ENCODE assay signal across 26 mouse cellular contexts in the genomic region with DNA sequence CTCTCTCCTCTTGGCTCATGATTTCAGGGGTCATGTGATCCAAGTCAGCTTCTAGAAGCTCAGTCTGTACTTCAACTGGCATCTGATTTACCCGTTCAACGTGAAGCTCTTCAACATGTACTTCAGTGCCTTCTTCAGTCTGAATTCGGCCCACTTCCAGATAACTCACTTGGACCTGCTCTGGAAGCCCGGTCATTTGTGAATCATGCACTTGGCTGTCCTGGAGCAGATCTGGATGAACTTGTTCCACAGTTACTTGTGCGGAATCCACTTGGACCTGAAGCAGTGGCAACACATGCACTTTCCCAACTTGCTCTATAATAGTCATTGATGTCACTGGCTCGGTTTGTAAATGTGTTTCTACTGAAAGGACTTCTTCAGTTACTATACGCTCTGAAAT. TPM values are rescaled to one million over a fixed set of nuclear protein-coding genes. Genes with fewer than 3 reads are reported as not detected.
DNase-seq lines count a peak whose midpoint lies in the region; ATAC-seq and TF ChIP-seq lines count a peak whose summit lies in the region.
"Had no signal": no experiment of that assay in that cellular context is flagged by ENCODE, and none has a peak within 500 bp of the region (broad histone marks: within the 10 kb centered on the region; RNA-seq: fewer than 3 reads in every experiment).

No protein-coding gene starts in this region.

- 90% methylated on average over 7 of the region's 7 CpGs for WGBS in heart, embryonic 10.5 days
- 65% methylated on average over 7 of the region's 7 CpGs for WGBS in lung, postnatal 0 days

- peak; percentile 66 for ATAC-seq in lung, postnatal 0 days
- ATAC-seq: activated CD4-positive, CD25-positive, alpha-beta regulatory T cell, adult 4 months; forebrain, embryonic 13.5 days; forebrain, postnatal 0 days; intestine, postnatal 0 days had no signal

- TF ChIP-seq EP300 in lung, postnatal 0 days (IDR thresholded peaks at IDR 0.05): no peak; the same call in 1 of the 2 replicates

- no peak for TF ChIP-seq CTCF in lung, postnatal 0 days (IDR thresholded peaks at IDR 0.05)

- DNase-seq in gastrocnemius, adult 18-20 months (ENCODE audit: low spot score): peak; percentile 33
- DNase-seq in gastrocnemius, adult 8-10 months (ENCODE audit: low spot score in 2 of 2): no peak
- DNase-seq in heart, adult 18-20 months: peak; percentile 18 to 42
- DNase-seq in heart, embryonic 10.5 days (ENCODE audit: low spot score): no peak
- peak; percentile 41 for DNase-seq in lung, postnatal 0 days (ENCODE audit: low spot score)
- no peak for DNase-seq in lung, postnatal 4 days
- DNase-seq: adrenal gland, adult 8-10 months; adrenal gland, postnatal 25 days; cerebellum, adult 11-12 months; cerebellum, adult 8-10 months; cerebellum, postnatal 10 days; cerebellum, postnatal 36 days; embryo, embryonic 11 days; forebrain, postnatal 0 days; gastrocnemius, postnatal 25 days; kidney, adult 2 months had no signal

- peaks cover 75% of the 10 kb centered on the region for H3K36me3 ChIP-seq in heart, embryonic 10.5 days
- H3K36me3 ChIP-seq in lung, postnatal 0 days (ENCODE audit: insufficient read depth, low read length): peaks cover 19% of the 10 kb centered on the region

- H3K27ac ChIP-seq in heart, embryonic 10.5 days: no peak overlapping the region
- H3K27ac ChIP-seq in lung, postnatal 0 days (ENCODE audit: low read length): no peak overlapping the region
- H3K27ac ChIP-seq: embryonic facial prominence, embryonic 10.5 days; embryonic facial prominence, embryonic 13.5 days; forebrain, embryonic 10.5 days; forebrain, embryonic 13.5 days; heart, embryonic 13.5 days; hindbrain, embryonic 12.5 days; hindbrain, embryonic 15.5 days had no signal

- H3K4me2 ChIP-seq in lung, postnatal 0 days (replicated peaks; ENCODE audit: low read depth, low read length): no peak overlapping the region
- H3K4me2 ChIP-seq: embryonic facial prominence, embryonic 13.5 days; forebrain, embryonic 13.5 days; heart, embryonic 13.5 days; hindbrain, embryonic 12.5 days; hindbrain, embryonic 15.5 days had no signal

- H3K27me3 ChIP-seq in heart, embryonic 10.5 days (ENCODE audit: insufficient read depth, poor library complexity, severe bottlenecking): no peaks in the 10 kb centered on the region
- H3K27me3 ChIP-seq in lung, postnatal 0 days (replicated peaks; ENCODE audit: insufficient read depth, low read length): no peaks in the 10 kb centered on the region
- H3K27me3 ChIP-seq: embryonic facial prominence, embryonic 13.5 days; forebrain, embryonic 13.5 days; heart, embryonic 13.5 days; hindbrain, embryonic 12.5 days; hindbrain, embryonic 15.5 days had no signal

- no peak overlapping the region for H3K9ac ChIP-seq in lung, postnatal 0 days (replicated peaks; ENCODE audit: low read depth)
- H3K9ac ChIP-seq: embryonic facial prominence, embryonic 13.5 days; forebrain, embryonic 13.5 days; forebrain, postnatal 0 days; heart, embryonic 13.5 days; hindbrain, embryonic 12.5 days; hindbrain, embryonic 15.5 days had no signal

- no peak overlapping the region for H3K4me3 ChIP-seq in heart, embryonic 10.5 days
- no peak overlapping the region for H3K4me3 ChIP-seq in lung, postnatal 0 days (ENCODE audit: low read depth, low read length)
- H3K4me3 ChIP-seq: embryonic facial prominence, embryonic 10.5 days; embryonic facial prominence, embryonic 13.5 days; erythroblast, embryonic 14.5 days; forebrain, embryonic 10.5 days; forebrain, embryonic 13.5 days; heart, embryonic 13.5 days; hindbrain, embryonic 12.5 days; hindbrain, embryonic 15.5 days had no signal

- no peaks in the 10 kb centered on the region for H3K9me3 ChIP-seq in heart, embryonic 10.5 days
- H3K9me3 ChIP-seq in lung, postnatal 0 days (ENCODE audit: low read length): no peaks in the 10 kb centered on the region
- H3K9me3 ChIP-seq: embryonic facial prominence, embryonic 10.5 days; embryonic facial prominence, embryonic 13.5 days; forebrain, embryonic 10.5 days; forebrain, embryonic 13.5 days; heart, embryonic 13.5 days; hindbrain, embryonic 12.5 days; hindbrain, embryonic 15.5 days had no signal

- no peaks in the 10 kb centered on the region for H3K4me1 ChIP-seq in heart, embryonic 10.5 days
- H3K4me1 ChIP-seq in lung, postnatal 0 days (ENCODE audit: insufficient read depth, low read depth, low read length): no peaks in the 10 kb centered on the region
- H3K4me1 ChIP-seq: embryonic facial prominence, embryonic 10.5 days; embryonic facial prominence, embryonic 13.5 days; forebrain, embryonic 10.5 days; forebrain, embryonic 13.5 days; heart, embryonic 13.5 days; hindbrain, embryonic 12.5 days; hindbrain, embryonic 15.5 days had no signal

RNA-seq across cellular contexts. Expression of gene Nim1k, which starts 10.8 kb away (rescaled TPM):
- 1 to 10 TPM; 1.3 to 1.6 TPM for total RNA-seq in gastrocnemius, adult 18-20 months (2021)
- 1 to 10 TPM; 1.2 to 2.2 (median 1.4) TPM for total RNA-seq in gastrocnemius, adult 8-10 months (2022)
- 1 to 10 TPM in 1 of 2 experiments, under 1 TPM in 1; 0.98 to 1.4 TPM for total RNA-seq in heart, adult 18-20 months (2021)
- 0.43 and 0.57 TPM in 2 replicates for polyA plus RNA-seq in heart, embryonic 10.5 days (2016; fragmentation: Nextera tagmentation; extraction: Ambion mirVana)
- 0.63 and 0.76 TPM in 2 replicates for polyA plus RNA-seq in lung, postnatal 0 days (2015; fragmentation: Nextera tagmentation; extraction: Ambion mirVana)
- polyA plus RNA-seq: erythroblast, embryonic 14.5 days had no signal

RNA-seq across cellular contexts. Expression of gene Zfp131, which starts 24.2 kb away (rescaled TPM):
- total RNA-seq in gastrocnemius, adult 18-20 months (2021): 10 to 100 TPM; 19.4 to 20.5 TPM
- total RNA-seq in gastrocnemius, adult 8-10 months (2022): 10 to 100 TPM; 19.8 to 24.7 (median 20.5) TPM
- total RNA-seq in heart, adult 18-20 months (2021): 10 to 100 TPM; 19.6 to 19.8 TPM
- polyA plus RNA-seq in heart, embryonic 10.5 days (2016; fragmentation: Nextera tagmentation; extraction: Ambion mirVana): 23.5 and 29.8 TPM in 2 replicates
- 25.0 and 25.2 TPM in 2 replicates for polyA plus RNA-seq in lung, postnatal 0 days (2015; fragmentation: Nextera tagmentation; extraction: Ambion mirVana)

Comparison
In these comparisons a context has a peak if more than half of its experiments do, and no peak if none do; other contexts are left out.
1. DNase-seq: peak in gastrocnemius, adult 18-20 months (single experiment), heart, adult 18-20 months (2 of 2) and lung, postnatal 0 days (single experiment); none in gastrocnemius, adult 8-10 months (0 of 2), heart, embryonic 10.5 days (single experiment) and lung, postnatal 4 days (0 of 2).